Mouse (Mus musculus) limb, embryonic 13.5 days (tissue): Measurements from ENCODE around the gene Camta1. TPM values are rescaled to one million over a fixed set of nuclear protein-coding genes. Genes with fewer than 3 reads are reported as not detected.

ENCODE experiments used
- ATAC-seq: fragments of 200-750 bp; cut with Nextera tagmentation; 2 replicates; pipeline ENCODE4 v1.8.0; 2017; ENCODE audit warnings: low read depth, moderate number of reproducible peaks, moderate TSS enrichment; ENCODE audit not compliant: low FRiP score
- H3K27ac ChIP-seq: fragments of 300-500 bp; sonication (generic); 2 replicates; pipeline ENCODE4 v1.5.1; 2015; ENCODE audit warnings: inconsistent platforms, mild to moderate bottlenecking, moderate library complexity
- H3K27me3 ChIP-seq: fragments of 300-500 bp; sonication (generic); 2 replicates; pipeline ENCODE4 v1.6.1; 2015; ENCODE audit warnings: mild to moderate bottlenecking, inconsistent platforms
- H3K36me3 ChIP-seq: fragments of 300-500 bp; sonication (generic); 2 replicates; pipeline ENCODE4 v1.6.1; 2015; ENCODE audit warnings: inconsistent platforms, mild to moderate bottlenecking, moderate library complexity
- H3K4me1 ChIP-seq: fragments of 300-500 bp; sonication (generic); 2 replicates; pipeline ENCODE4 v1.6.1; 2015; ENCODE audit warnings: inconsistent platforms
- H3K4me2 ChIP-seq: fragments of 300-500 bp; sonication (generic); replicated peaks from 2 replicates; pipeline ENCODE4 v1.6.1; 2015; ENCODE audit warnings: inconsistent platforms, mild to moderate bottlenecking, moderate library complexity
- H3K4me3 ChIP-seq: fragments of 300-500 bp; sonication (generic); 2 replicates; pipeline ENCODE4 v1.5.1; 2015; ENCODE audit warnings: moderate library complexity, mild to moderate bottlenecking, inconsistent platforms
- H3K9ac ChIP-seq: fragments of 300-500 bp; sonication (generic); 2 replicates; pipeline ENCODE4 v1.6.1; 2015; ENCODE audit warnings: mild to moderate bottlenecking, inconsistent platforms
- H3K9me3 ChIP-seq: fragments of 300-500 bp; sonication (generic); 2 replicates; pipeline ENCODE4 v1.6.1; 2016; ENCODE audit warnings: inconsistent platforms
- WGBS: fragments of 180-500 bp; shearing (Covaris S2); methylation state at CpG from one replicate; pipeline ENCODE4 v1.1.7; 2015; 5-methylcytosine and 5-hydroxymethylcytosine counted together
- polyA plus RNA-seq: library from polyadenylated mRNA; unstranded; fragments of >200 nt; fragmentation: Nextera tagmentation; extraction: Ambion mirVana; gene quantifications from 2 replicates; pipeline ENCODE4 v1.2.1, GENCODE M21; 2015

Camta1 gene
- polyA plus RNA-seq, 1 experiment from 2014 or later: 93.5 TPM

DNA sequence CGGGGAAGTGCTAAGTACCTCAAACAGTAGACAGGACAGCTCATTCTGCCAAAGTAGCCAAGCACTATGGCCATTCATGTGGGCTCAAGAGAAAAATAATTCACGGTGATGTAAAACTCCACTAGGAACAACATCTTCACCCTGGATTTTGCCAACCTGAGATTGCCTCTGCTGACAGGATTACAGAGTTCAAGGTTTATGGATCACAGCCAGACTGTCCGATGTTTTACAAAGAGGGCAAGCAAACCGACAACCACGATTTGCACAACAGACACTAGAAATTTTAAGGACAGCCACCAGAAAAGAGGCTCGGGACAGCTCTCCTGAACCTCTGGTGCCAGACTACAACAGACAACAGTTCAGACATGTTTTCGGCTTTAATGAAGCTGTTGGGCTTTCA lies 86.2 kb downstream of the Camta1 start:
- WGBS: 92% methylated on average over 7 of the region's 7 CpGs
- ATAC-seq: no peak
- Histone ChIP-seq H3K4me3 (no peak overlapping the region), H3K4me2 (no peak overlapping the region), H3K9me3 (no peaks in the 10 kb centered on the region), H3K36me3 (no peaks in the 10 kb centered on the region), H3K4me1 (peaks cover 16% of the 10 kb centered on the region; the same call in 1 of the 2 replicates), H3K9ac (no peak overlapping the region), H3K27ac (no peak overlapping the region), H3K27me3 (no peaks in the 10 kb centered on the region)

DNA sequence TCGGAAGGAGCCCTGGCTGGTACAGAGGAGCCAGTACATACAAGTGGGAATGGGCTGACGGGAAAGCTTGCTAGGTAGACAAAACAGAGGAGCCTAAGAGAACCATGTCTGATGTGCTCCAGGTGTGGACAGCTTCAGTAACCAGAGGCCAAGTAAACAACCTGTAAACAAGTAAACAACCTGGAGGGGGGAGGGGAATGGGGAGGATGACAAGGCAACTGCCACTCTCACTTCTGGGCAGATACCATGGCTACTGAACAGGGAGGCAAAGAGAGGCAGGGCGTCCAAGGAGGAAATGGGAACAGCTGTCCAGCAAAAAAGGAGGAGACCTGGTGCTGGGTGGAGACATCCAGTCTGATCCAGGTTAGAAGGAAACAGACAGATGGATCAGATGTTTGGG lies 88.0 kb downstream of the Camta1 start:
- Histone ChIP-seq H3K36me3 (no peaks in the 10 kb centered on the region), H3K27me3 (no peaks in the 10 kb centered on the region), H3K4me1 (peaks cover 16% of the 10 kb centered on the region; the same call in 1 of the 2 replicates), H3K4me2 (no peak overlapping the region), H3K9ac (no peak overlapping the region), H3K4me3 (no peak overlapping the region), H3K9me3 (no peaks in the 10 kb centered on the region), H3K27ac (no peak overlapping the region)
- ATAC-seq: no peak
- 82% methylated on average over 3 of the region's 3 CpGs for WGBS

DNA sequence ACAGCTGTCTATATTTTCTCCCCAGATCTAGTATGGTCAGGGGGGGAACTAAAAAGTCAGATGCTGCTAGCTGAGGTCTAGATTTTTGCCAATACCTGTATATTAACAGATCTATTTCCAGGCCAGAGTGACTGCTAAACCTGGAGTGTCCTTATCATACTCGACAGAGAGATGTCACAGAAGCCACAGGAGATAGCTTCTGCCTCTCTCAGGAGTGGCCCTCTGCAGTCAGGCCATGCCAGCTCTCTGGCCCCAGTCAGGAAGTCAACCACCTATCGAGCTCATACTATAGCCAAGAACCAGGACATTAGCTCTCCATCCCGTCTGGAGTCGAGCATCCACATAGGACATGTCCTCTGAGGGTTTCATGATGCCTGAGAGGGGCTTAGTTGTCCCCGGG lies 88.7 kb downstream of the Camta1 start:
- no peak overlapping the region for H3K4me2 ChIP-seq
- 76% methylated on average over 5 of the region's 5 CpGs for WGBS
- no peak overlapping the region for H3K4me3 ChIP-seq
- H3K27ac ChIP-seq: no peak overlapping the region
- H3K36me3 ChIP-seq: no peaks in the 10 kb centered on the region
- no peaks in the 10 kb centered on the region for H3K27me3 ChIP-seq
- H3K9me3 ChIP-seq: no peaks in the 10 kb centered on the region
- H3K9ac ChIP-seq: no peak overlapping the region
- no peak for ATAC-seq
- H3K4me1 ChIP-seq: peaks cover 13% of the 10 kb centered on the region; the same call in 1 of the 2 replicates

DNA sequence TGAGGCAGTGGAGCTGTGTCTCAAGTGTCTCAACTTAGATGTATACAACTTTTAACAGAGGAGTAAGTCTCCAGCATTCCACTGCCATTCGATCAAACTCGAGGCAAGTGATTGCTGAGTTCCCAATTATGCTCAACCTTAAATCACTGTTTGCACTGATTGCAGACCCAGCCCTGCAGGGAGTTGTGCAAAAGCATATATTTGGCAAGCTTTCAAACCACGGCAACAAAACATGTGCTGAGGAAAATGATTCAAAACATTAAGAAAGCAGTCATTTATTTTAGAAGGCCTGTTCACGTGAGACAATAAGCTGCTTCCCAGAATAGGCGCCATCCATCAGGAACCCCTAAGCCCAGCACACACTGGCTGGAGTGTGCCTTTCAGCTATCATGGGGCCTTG lies 91.0 kb downstream of the Camta1 start:
- H3K27ac ChIP-seq: no peak overlapping the region
- ATAC-seq: no peak

DNA sequence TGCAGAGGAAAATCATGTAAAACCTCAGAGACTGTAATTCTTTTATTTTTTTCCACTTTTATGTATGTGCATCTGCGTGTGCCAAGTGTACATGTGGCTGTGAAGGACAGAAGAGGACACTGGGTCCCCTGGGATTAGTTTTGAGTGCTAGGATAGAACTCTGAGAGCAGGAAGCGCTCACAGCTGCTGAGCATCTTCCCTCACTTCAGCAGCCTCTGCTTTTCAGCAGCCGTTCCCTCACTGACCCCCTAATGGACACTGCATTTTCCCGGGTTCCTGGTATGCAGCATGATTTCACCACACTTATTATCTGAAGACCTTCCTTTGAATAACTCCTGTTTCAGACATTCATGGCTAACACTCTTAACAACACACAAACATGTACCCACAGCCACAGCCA lies 93.9 kb downstream of the Camta1 start:
- H3K27ac ChIP-seq: no peak overlapping the region
- H3K27me3 ChIP-seq: no peaks in the 10 kb centered on the region
- 90% methylated on average over 4 of the region's 4 CpGs for WGBS
- no peaks in the 10 kb centered on the region for H3K9me3 ChIP-seq
- H3K4me3 ChIP-seq: no peak overlapping the region
- no peak overlapping the region for H3K4me2 ChIP-seq
- no peak for ATAC-seq
- no peak overlapping the region for H3K9ac ChIP-seq
- peaks cover 14% of the 10 kb centered on the region; the same call in 1 of the 2 replicates for H3K4me1 ChIP-seq
- 0 out of 2 replicates have a peak, but pooled peaks cover 3% of the 10 kb centered on the region for H3K36me3 ChIP-seq

More for the DNA sequence above, 91.0 kb downstream of the Camta1 start:
- Histone ChIP-seq H3K9ac (no peak overlapping the region), H3K27me3 (no peaks in the 10 kb centered on the region), H3K36me3 (no peaks in the 10 kb centered on the region), H3K4me2 (no peak overlapping the region), H3K9me3 (no peaks in the 10 kb centered on the region), H3K4me3 (no peak overlapping the region), H3K4me1 (peaks cover 9% of the 10 kb centered on the region)
- WGBS: 68% methylated on average over 5 of the region's 5 CpGs

DNA sequence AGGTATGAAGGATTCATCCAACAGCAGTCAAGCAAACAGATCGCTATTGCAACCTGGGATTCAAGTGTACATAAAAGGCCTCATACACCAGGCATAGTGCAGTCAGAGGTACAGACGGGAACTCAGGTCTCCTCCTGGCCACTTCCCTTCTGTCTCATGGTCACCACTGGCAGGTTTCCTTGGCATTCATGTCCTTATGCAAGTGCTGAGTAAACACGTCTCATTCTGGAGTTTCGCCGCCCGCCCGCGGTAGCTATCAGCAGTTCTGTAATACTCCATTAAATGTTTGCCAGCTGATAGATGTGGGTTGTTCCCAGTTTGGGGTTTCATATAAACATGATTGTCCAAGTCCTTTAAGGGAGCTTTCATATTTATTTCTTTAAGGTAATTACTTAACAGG lies 94.3 kb downstream of the Camta1 start:
- Histone ChIP-seq H3K36me3 (0 out of 2 replicates have a peak, but pooled peaks cover 3% of the 10 kb centered on the region), H3K4me1 (peaks cover 14% of the 10 kb centered on the region; the same call in 1 of the 2 replicates), H3K9me3 (no peaks in the 10 kb centered on the region), H3K27me3 (no peaks in the 10 kb centered on the region), H3K4me3 (no peak overlapping the region), H3K27ac (no peak overlapping the region), H3K4me2 (no peak overlapping the region), H3K9ac (no peak overlapping the region)
- no peak for ATAC-seq
- WGBS: 92% methylated on average over 8 of the region's 8 CpGs

DNA sequence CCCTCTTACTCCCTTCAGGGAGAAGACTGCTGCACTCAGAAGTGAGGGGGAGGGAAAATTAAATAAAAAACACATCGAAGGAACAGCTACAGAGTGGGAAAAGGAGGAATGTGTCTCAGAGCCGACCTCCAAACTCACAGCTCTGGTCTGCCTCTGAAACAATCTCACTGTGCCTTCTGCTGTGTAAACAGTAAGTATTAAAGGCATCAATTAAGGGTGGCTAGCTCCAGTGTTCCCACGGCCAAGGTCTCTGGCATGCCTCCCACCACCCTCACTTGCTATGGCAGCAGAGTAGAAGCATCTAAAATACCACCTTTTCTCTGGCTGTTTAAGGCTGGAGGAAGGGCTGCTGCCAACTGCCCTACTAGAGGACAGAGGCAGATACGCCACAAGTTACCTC lies 96.3 kb downstream of the Camta1 start:
- Histone ChIP-seq H3K4me3 (no peak overlapping the region), H3K36me3 (0 out of 2 replicates have a peak, but pooled peaks cover 3% of the 10 kb centered on the region), H3K27me3 (no peaks in the 10 kb centered on the region), H3K9me3 (no peaks in the 10 kb centered on the region), H3K4me1 (peaks cover 14% of the 10 kb centered on the region; the same call in 1 of the 2 replicates), H3K9ac (no peak overlapping the region), H3K27ac (no peak overlapping the region), H3K4me2 (no peak overlapping the region)
- WGBS: 51% methylated on average over 4 of the region's 4 CpGs
- no peak for ATAC-seq

DNA sequence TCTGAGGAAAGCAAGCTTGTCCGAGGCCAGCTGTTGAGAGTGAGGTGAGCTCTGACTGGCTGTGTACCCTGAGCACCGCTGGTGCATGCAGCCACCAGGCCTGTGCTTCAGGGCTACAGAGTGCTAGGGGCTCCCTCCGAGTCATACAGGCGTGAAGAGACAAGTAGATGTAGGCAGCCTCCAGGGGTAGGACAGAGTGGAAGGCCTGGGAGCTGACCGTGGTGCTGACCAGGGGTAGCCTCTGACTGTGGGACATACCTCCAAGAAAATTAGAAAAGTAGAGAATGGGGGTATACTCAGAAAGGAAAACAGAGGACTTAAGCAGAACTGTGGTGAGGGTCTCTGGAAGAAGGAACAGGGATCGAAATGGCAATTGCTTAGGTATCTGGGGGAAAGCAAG lies 97.7 kb downstream of the Camta1 start:
- ATAC-seq: peak; percentile 48; the same call in 1 of the 2 replicates
- H3K27me3 ChIP-seq: no peaks in the 10 kb centered on the region
- H3K4me2 ChIP-seq: no peak overlapping the region
- 30% methylated on average over 6 of the region's 6 CpGs for WGBS
- H3K36me3 ChIP-seq: 0 out of 2 replicates have a peak, but pooled peaks cover 3% of the 10 kb centered on the region
- no peaks in the 10 kb centered on the region for H3K9me3 ChIP-seq
- no peak overlapping the region for H3K4me3 ChIP-seq
- H3K4me1 ChIP-seq: peaks cover 14% of the 10 kb centered on the region; the same call in 1 of the 2 replicates
- H3K27ac ChIP-seq: no peak overlapping the region
- no peak overlapping the region for H3K9ac ChIP-seq

DNA sequence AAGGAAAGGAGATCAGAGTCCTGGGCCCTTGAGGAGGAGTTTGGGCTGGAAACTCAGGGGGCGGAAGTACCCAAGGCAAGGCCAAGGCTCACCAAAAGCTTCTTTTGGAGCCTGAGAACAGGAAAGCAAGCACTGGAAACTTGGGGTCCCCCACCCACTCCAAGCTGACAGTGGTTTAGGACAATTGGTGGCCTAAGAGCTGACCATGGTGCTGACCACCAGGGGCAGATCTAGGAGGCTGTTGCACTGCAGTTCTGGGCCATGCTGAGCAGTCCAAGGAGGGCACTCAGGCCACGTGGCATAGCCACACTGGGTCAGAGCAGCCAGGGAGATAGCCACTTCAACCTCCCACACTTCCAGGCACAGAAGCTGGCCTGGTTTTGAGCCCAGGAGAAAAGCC lies 102.6 kb downstream of the Camta1 start:
- WGBS: 62% methylated on average over 2 of the region's 2 CpGs
- no peak for ATAC-seq
- Histone ChIP-seq H3K9ac (no peak overlapping the region), H3K27ac (no peak overlapping the region), H3K36me3 (0 out of 2 replicates have a peak, but pooled peaks cover 3% of the 10 kb centered on the region), H3K4me2 (no peak overlapping the region), H3K4me1 (peaks cover 5% of the 10 kb centered on the region), H3K9me3 (no peaks in the 10 kb centered on the region), H3K27me3 (no peaks in the 10 kb centered on the region), H3K4me3 (no peak overlapping the region)

DNA sequence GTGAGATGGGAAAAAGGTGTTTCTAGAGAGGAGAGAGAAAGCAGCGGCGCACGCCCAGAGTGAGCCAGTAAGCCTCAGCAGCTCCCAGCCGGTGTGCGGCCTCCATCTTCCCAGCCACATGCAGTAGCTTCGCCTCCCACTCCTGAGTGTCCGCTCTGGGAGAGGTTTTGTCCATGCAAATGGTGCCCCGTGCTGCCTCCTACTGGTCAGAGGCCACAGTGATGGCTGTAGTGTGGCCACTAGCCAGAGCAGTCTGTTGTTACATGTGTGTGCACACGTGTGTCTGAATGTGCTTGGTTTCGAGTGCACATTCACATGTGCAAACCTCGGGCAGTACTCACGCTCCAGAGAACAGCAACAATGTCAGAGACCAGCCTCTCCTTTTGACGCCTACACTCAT lies 103.3 kb downstream of the Camta1 start:
- Histone ChIP-seq H3K4me1 (peaks cover 12% of the 10 kb centered on the region), H3K36me3 (no peaks in the 10 kb centered on the region), H3K4me2 (no peak overlapping the region), H3K4me3 (no peak overlapping the region), H3K9ac (no peak overlapping the region), H3K9me3 (no peaks in the 10 kb centered on the region), H3K27ac (no peak overlapping the region), H3K27me3 (no peaks in the 10 kb centered on the region)
- WGBS: 90% methylated on average over 13 of the region's 13 CpGs
- ATAC-seq: no peak

DNA sequence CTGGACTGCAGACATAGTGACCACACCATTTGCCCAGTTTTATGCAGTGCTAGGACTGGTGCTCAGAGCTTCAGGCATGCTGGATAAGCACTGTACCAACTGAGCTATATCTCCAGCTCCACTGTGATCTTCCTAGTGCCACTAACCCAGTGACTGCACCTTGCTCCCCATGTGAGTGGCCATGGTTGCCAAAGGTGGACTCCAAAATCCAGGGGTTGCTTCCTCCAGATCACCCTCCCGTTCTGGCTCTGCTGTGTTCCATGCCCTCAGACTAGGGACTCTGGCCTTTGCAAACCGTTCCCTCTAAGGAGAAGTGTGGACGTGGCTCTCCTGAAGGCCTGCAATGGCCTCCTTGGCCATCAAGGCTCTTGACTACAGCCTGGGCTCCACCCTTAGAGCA lies 104.4 kb downstream of the Camta1 start:
- WGBS: 92% methylated on average over 3 of the region's 3 CpGs
- Histone ChIP-seq H3K9me3 (no peaks in the 10 kb centered on the region), H3K27me3 (no peaks in the 10 kb centered on the region), H3K9ac (no peak overlapping the region), H3K4me3 (no peak overlapping the region), H3K27ac (no peak overlapping the region), H3K4me1 (peaks cover 19% of the 10 kb centered on the region), H3K36me3 (no peaks in the 10 kb centered on the region), H3K4me2 (no peak overlapping the region)
- ATAC-seq: no peak

DNA sequence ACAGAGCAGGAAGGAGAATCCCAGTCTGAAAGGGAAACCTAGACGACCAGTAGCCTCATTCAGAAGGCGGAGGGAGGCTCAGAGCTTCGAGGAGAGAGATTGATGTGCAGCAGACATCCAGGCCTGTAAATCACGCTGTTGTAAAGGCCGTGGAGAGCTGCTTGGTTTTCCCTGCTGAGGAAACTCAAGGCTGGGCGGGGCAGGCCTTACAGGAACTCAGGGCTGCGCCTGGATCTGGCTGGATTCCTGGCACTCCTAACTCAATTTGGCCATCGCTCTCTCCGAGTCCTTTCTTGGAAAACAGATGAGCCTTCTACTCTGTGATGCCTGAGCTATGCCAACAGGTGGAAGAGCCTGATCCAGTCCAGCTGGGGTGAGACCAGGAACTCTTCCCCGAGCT lies 105.3 kb downstream of the Camta1 start:
- no peak overlapping the region for H3K4me2 ChIP-seq
- WGBS: 36% methylated on average over 10 of the region's 10 CpGs
- no peaks in the 10 kb centered on the region for H3K9me3 ChIP-seq
- no peaks in the 10 kb centered on the region for H3K27me3 ChIP-seq
- peaks cover 19% of the 10 kb centered on the region for H3K4me1 ChIP-seq
- H3K36me3 ChIP-seq: no peaks in the 10 kb centered on the region
- no peak for ATAC-seq
- no peak overlapping the region for H3K27ac ChIP-seq
- H3K9ac ChIP-seq: no peak overlapping the region
- no peak overlapping the region for H3K4me3 ChIP-seq

DNA sequence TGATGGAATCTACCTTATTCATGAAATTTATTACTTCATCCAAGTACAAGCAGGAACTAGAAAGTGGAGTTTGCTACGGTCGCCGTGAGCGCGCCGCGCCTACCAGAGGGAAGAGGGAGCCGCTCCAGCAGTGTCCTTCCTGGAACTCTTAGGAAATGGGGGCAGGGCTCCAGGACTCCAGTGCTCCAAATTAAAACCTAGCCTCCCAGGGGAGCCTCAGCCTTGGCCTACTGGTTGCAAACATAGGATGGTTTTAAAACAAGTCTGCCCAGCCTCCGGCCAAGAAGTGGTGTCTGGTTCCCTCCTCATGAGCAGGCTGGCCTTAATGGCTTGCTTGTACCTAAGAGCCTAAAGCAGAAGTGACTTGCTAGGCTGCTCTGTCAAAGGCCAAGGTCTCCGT lies 108.4 kb downstream of the Camta1 start:
- Histone ChIP-seq H3K9me3 (no peaks in the 10 kb centered on the region), H3K27me3 (no peaks in the 10 kb centered on the region), H3K27ac (no peak overlapping the region), H3K36me3 (no peaks in the 10 kb centered on the region), H3K4me2 (no peak overlapping the region), H3K9ac (no peak overlapping the region), H3K4me1 (peaks cover 19% of the 10 kb centered on the region), H3K4me3 (no peak overlapping the region)
- no peak for ATAC-seq
- 62% methylated on average over 10 of the region's 10 CpGs for WGBS
